Mouse (Mus musculus) brain, adult 10 weeks (tissue): ENCODE data around the gene Tubb2a. TPM values are rescaled to one million over a fixed set of nuclear protein-coding genes. Genes with fewer than 3 reads are reported as not detected.

Source experiments
- polyA plus RNA-seq: library from polyadenylated mRNA; stranded (reverse); fragments of 350-450 nt; fragmentation: Illumina TruSeq; extraction: RNeasy Lipid Tissue Mini Kit (QIAGEN cat#74804); gene quantifications from one replicate; pipeline ENCODE4 v1.2.3, GENCODE M21; 2015; ENCODE audit warnings: low read depth, low replicate concordance

Tubb2a gene
- polyA plus RNA-seq, result 803 TPM

DNA sequence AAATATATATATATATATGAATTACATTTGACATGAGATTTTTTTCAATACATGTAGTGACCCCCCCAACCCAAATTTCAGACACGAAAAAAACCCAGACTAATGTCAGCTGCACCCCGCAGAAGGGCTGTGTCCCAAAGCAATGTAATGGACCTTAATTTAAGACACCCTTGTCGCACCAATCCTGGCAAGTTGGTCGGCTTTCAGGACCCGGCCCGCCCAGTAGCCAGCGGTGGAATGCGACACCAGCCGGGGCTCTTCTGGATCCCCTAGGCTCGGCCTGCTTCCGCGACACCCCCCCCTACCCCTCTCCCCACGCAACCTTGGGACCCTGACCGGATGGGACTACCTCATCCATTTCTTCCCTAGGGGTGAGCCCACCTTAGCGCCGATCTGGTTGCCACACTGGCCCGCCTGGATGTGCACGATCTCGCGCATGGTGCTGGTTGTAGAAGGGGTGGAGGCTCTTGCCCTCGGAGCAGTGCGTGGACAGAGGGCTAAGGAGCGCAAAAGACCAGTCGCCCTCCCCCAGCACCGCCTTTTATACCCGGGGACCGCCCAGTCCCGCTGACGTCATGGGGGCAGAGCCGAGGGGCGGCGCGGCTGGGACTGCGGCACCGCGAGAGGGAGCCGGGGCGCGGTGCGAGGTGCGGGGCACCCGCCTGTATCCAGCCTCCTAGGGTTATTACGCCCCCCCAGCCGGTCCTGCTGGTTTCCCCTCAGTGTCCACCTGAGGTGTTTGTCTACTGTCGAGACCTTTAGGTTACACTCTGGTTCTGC is at the start of gene Tubb2a:
Tubb2a (minus strand) TSS at position 516 of the 780 bp plus-strand sequence.

DNA sequence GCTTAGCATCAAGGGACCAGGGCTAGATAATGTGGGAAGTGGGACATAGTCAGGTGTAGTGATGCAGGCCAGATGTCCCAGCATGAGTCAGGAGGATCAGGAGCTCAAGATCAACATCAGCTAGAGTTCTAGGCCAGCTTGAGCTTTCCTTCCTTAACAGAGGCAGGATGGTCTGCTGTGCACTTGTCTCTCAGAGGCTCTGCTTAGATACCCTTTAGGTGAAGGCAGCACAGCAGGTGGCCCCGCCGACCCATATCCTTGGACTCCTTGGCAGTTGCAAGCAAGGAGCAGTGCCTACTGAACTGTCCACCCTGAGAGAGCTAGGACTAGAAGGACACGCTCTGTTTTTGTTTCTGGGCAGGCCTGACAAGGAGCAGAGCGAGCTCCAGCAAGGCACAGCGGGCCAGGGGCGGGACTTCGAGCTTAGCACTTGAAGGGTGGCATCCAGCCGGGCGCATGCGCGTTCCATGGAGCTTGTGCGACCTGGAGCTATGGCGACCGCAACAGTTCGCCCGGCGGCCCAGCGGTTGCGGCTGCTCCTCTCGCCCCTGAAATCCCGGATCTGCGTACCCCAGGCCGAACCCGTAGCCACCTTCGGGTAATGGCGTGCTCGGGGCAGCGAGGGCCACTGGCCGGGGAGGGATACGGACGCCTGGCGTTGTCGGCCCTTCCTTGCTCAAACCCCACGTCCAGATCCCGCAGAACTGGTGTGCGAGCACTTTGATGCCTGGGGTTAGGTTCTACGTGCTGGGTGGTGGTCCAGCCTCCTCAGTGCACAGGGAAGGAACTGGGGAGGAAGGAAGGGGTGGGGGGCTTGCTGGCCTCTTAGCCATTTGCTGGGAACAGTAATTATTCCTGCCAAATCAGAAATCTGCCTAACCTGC is 40.4 kb downstream of the Tubb2a start, which contains the start of gene Bphl:
Bphl (plus strand) TSS at position 426 of the 884 bp plus-strand sequence.

Other genes starting within 250 kb of the Tubb2a start
- gene Serpinb6e, start 234.6 kb downstream of the Tubb2a start, polyA plus RNA-seq, result not detected
- not detected for gene Serpinb6c, start 172.3 kb downstream of the Tubb2a start, polyA plus RNA-seq
- 12.6 TPM for gene Nqo2, start 113.3 kb downstream of the Tubb2a start, polyA plus RNA-seq
- 3.6 TPM for gene Ripk1, start 75.6 kb downstream of the Tubb2a start, polyA plus RNA-seq
- 72.9 TPM for gene Serpinb6a, start 75.2 kb downstream of the Tubb2a start, polyA plus RNA-seq
- gene Bphl, start 40.4 kb downstream of the Tubb2a start, polyA plus RNA-seq, result 52.1 TPM
- 162 TPM for gene Tubb2b, start 52.5 kb upstream of the Tubb2a start, polyA plus RNA-seq
- 28.0 TPM for gene Psmg4, start 85.0 kb upstream of the Tubb2a start, polyA plus RNA-seq